In genomic region chr8:107045478-107045877, GRCm38 (mm10) we compare ENCODE assay signal across 19 mouse cellular contexts. TPM values are rescaled to one million over a fixed set of nuclear protein-coding genes. Genes with fewer than 3 reads are reported as not detected.
"Had no signal": no experiment of that assay in that cellular context is flagged by ENCODE, and none has a peak within 500 bp of the region (broad histone marks: within the 10 kb centered on the region; RNA-seq: fewer than 3 reads in every experiment).

No protein-coding gene starts in this region.

- ATAC-seq: midbrain, embryonic 13.5 days; midbrain, embryonic 16.5 days had no signal

- H3K9ac ChIP-seq: lung, embryonic 14.5 days; midbrain, embryonic 13.5 days; neural tube, embryonic 12.5 days had no signal

- H3K4me2 ChIP-seq: lung, embryonic 14.5 days; midbrain, embryonic 13.5 days; neural tube, embryonic 12.5 days had no signal

- H3K27me3 ChIP-seq: midbrain, embryonic 13.5 days; neural tube, embryonic 12.5 days had no signal

- H3K9me3 ChIP-seq: midbrain, embryonic 10.5 days; midbrain, embryonic 13.5 days; neural tube, embryonic 12.5 days had no signal

- H3K4me3 ChIP-seq: midbrain, embryonic 10.5 days; midbrain, embryonic 13.5 days; neural tube, embryonic 12.5 days had no signal

- DNase-seq: lung, adult 18-20 months; lung, embryonic 14.5 days; lung, postnatal 10 days; lung, postnatal 4 days; right cerebral cortex, adult 18-20 months; right cerebral cortex, postnatal 25 days; right cerebral cortex, postnatal 4 days; spleen, adult 18-20 months; thymus, adult 18-20 months; thymus, postnatal 14 days; thymus, postnatal 36 days had no signal

- H3K27ac ChIP-seq: midbrain, embryonic 10.5 days; midbrain, embryonic 13.5 days; neural tube, embryonic 12.5 days had no signal

RNA-seq across cellular contexts. Expression of gene Tmed6, which starts 20.0 kb away (rescaled TPM):
- total RNA-seq: megakaryocyte, adult 5-6 weeks; megakaryocyte-erythroid progenitor cell, adult 5-6 weeks; neutrophil, adult 5-6 weeks had no signal
- polyA plus RNA-seq: midbrain, embryonic 10.5 days; midbrain, embryonic 13.5 days; midbrain, embryonic 16.5 days; neural tube, embryonic 12.5 days; neural tube, embryonic 14.5 days had no signal
